Mouse (Mus musculus) pancreas, adult 10 weeks (tissue): ENCODE measurements around the gene Stx18. TPM values are rescaled to one million over a fixed set of nuclear protein-coding genes. Genes with fewer than 3 reads are reported as not detected.

Experiments used
- polyA plus RNA-seq: library from polyadenylated mRNA; stranded (reverse); fragments of 350-450 nt; fragmentation: Illumina TruSeq; extraction: RNeasy Lipid Tissue Mini Kit (QIAGEN cat#74804); gene quantifications from one replicate; pipeline ENCODE4 v1.2.3, GENCODE M21; 2015; ENCODE audit warnings: low read depth, low replicate concordance; ENCODE audit not compliant: insufficient read depth

Gene Stx18
- polyA plus RNA-seq: 9.8 TPM

GRCm38 (mm10) chr5:38038710-38039592 lies at the start of gene Stx18:
Gene Stx18 (plus strand): TSS chr5:38038742.

DNA sequence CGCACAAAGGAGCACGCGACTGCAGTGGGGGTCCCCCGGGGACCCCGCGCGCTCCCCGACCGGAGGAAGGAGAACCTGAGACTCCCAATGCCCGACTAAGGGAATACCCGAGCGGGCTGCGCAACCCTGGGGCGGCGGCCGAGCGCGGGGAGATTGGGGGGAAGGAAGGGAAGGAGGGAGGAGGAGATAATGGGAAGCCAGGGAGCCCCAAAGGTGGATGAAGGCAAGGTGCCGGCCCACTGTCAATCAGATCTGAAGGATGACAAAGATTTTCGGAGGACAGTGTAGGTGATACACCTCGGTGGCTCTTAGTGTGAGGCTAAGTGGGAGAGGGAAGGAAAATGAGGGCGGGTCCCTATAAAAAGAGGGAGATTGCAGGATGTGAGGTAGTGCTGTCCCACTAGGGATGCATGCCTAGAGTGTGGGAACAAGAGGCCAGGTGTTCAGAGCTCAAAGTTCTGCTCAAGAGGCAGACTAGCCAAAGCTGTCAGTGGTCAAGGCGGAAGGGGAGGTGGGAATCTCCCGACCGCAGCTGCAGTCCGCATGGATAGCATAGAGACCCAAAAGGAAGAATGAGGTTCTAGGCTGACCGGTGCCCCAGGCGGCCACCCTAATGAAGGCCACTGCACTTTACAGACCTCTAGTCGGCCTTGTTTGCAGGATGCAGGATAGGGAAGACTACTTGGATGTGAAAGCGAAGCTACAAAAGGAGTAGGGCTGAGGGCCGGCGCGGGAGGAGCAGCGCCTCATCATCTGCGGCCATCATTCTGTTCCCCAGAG lies 121.3 kb downstream of the Stx18 start, which contains the start of gene Nsg1:
TSS of gene Nsg1 (minus strand) at position 274 of the 780 bp plus-strand sequence.

Other genes with a start within 250 kb of the Stx18 start
- 1.8 TPM for gene Msx1, start 214.2 kb upstream of the Stx18 start, polyA plus RNA-seq
- 4.9 TPM for gene Nsg1, start 121.2 kb downstream of the Stx18 start, polyA plus RNA-seq
- gene Zbtb49, start 181.7 kb downstream of the Stx18 start, polyA plus RNA-seq: 5.5 TPM
- 8.7 TPM for gene Lyar, start 181.7 kb downstream of the Stx18 start, polyA plus RNA-seq
- 9.2 TPM for gene Tmem128, start 221.4 kb downstream of the Stx18 start, polyA plus RNA-seq
- not detected for gene Otop1, start 237.2 kb downstream of the Stx18 start, polyA plus RNA-seq